Mouse (Mus musculus) olfactory bulb, adult 2 months (tissue): ENCODE measurements around the gene Bdh1.

ENCODE experiments used
- CTCF ChIP-seq: fragments of 200-500 bp; IDR thresholded peaks from 2 replicates; pipeline ENCODE4 v1.5.1; 2012; ENCODE audit warnings: low read depth, mild to moderate bottlenecking, low read length, moderate library complexity; ENCODE audit not compliant: insufficient read depth
- POLR2A ChIP-seq: fragments of 200-500 bp; IDR thresholded peaks from 2 replicates; pipeline ENCODE4 v1.6.1; 2012; ENCODE audit warnings: mild to moderate bottlenecking, low read depth, low read length, moderate library complexity; ENCODE audit not compliant: insufficient read depth

- TF ChIP-seq CTCF (no peak), POLR2A (no peak)
Measured at GRCm38 (mm10) chr16:31501751-31502365, 79.8 kb downstream of the Bdh1 start.
